Mouse (Mus musculus) embryonic facial prominence, embryonic 10.5 days (tissue): ENCODE data around the gene Clasp2. TPM values are rescaled to one million over a fixed set of nuclear protein-coding genes. Genes with fewer than 3 reads are reported as not detected.

Experiments used
- DNase-seq: peaks from one replicate; pipeline ENCODE4 v3.0.0-alpha.2; 2017; ENCODE audit warnings: low spot score
- H3K27ac ChIP-seq: fragments of 300-500 bp; sonication (generic); replicated peaks from 2 replicates; pipeline ENCODE4 v1.5.1; 2016; ENCODE audit warnings: mild to moderate bottlenecking
- H3K27me3 ChIP-seq: fragments of 300-500 bp; sonication (generic); replicated peaks from 2 replicates; pipeline ENCODE4 v1.6.1; 2016; ENCODE audit warnings: low read depth, mild to moderate bottlenecking; ENCODE audit not compliant: poor library complexity, severe bottlenecking
- H3K36me3 ChIP-seq: fragments of 300-500 bp; sonication (generic); replicated peaks from 2 replicates; pipeline ENCODE4 v1.6.1; 2016; ENCODE audit warnings: mild to moderate bottlenecking, moderate library complexity
- H3K4me1 ChIP-seq: fragments of 300-500 bp; sonication (generic); 2 replicates; pipeline ENCODE4 v1.6.1; 2016
- H3K4me3 ChIP-seq: fragments of 300-500 bp; sonication (generic); 2 replicates; pipeline ENCODE4 v1.5.1; 2016; ENCODE audit warnings: mild to moderate bottlenecking, moderate library complexity
- H3K9me3 ChIP-seq: fragments of 300-500 bp; sonication (generic); 2 replicates; pipeline ENCODE4 v1.6.1; 2016; ENCODE audit warnings: mild to moderate bottlenecking
- WGBS: fragments of 180-500 bp; shearing (Covaris S2); methylation state at CpG from one replicate; pipeline ENCODE4 v1.1.7; 2016; 5-methylcytosine and 5-hydroxymethylcytosine counted together
- polyA plus RNA-seq: library from polyadenylated mRNA; unstranded; fragments of >200 nt; fragmentation: Nextera tagmentation; extraction: Ambion mirVana; gene quantifications from 2 replicates; pipeline ENCODE4 v1.2.1, GENCODE M21; 2016

The Clasp2 gene
- polyA plus RNA-seq, 1 experiment from 2014 or later, result 34.3 TPM

- no peak for DNase-seq
- H3K4me1 ChIP-seq, result no peaks in the 10 kb centered on the region
- no peak overlapping the region for H3K27ac ChIP-seq
- 91% methylated on average over 18 of the region's 18 CpGs for WGBS
- no peaks in the 10 kb centered on the region for H3K36me3 ChIP-seq
- H3K4me3 ChIP-seq, result no peak overlapping the region
- no peaks in the 10 kb centered on the region for H3K27me3 ChIP-seq
- no peaks in the 10 kb centered on the region for H3K9me3 ChIP-seq
Measured at GRCm38 (mm10) chr9:113726991-113727680, 14.1 kb upstream of the Clasp2 start.

GRCm38 (mm10) chr9:113731540-113731939 lies 9.7 kb upstream of the Clasp2 start:
- no peaks in the 10 kb centered on the region for H3K27me3 ChIP-seq
- H3K4me1 ChIP-seq, result peaks cover 3% of the 10 kb centered on the region; the same call in 1 of the 2 replicates
- no peak for DNase-seq
- H3K9me3 ChIP-seq, result no peaks in the 10 kb centered on the region
- 93% methylated on average over 3 of the region's 3 CpGs for WGBS
- H3K36me3 ChIP-seq, result no peaks in the 10 kb centered on the region
- H3K27ac ChIP-seq, result no peak overlapping the region
- no peak overlapping the region for H3K4me3 ChIP-seq

- Histone ChIP-seq H3K4me1 (peaks cover 12% of the 10 kb centered on the region), H3K9me3 (no peaks in the 10 kb centered on the region), H3K27me3 (no peaks in the 10 kb centered on the region), H3K36me3 (no peaks in the 10 kb centered on the region), H3K4me3 (no peak overlapping the region), H3K27ac (no peak overlapping the region)
- no peak for DNase-seq
Measured at GRCm38 (mm10) chr9:113735920-113736319, 5.4 kb upstream of the Clasp2 start.

- 66% methylated on average over 9 of the region's 9 CpGs for WGBS
Measured at GRCm38 (mm10) chr9:113738021-113738420, 3.3 kb upstream of the Clasp2 start.

GRCm38 (mm10) chr9:113738941-113739340 lies 2.3 kb upstream of the Clasp2 start:
- Histone ChIP-seq H3K4me3 (no peak overlapping the region), H3K27me3 (no peaks in the 10 kb centered on the region), H3K36me3 (no peaks in the 10 kb centered on the region), H3K9me3 (no peaks in the 10 kb centered on the region), H3K4me1 (peaks cover 25% of the 10 kb centered on the region), H3K27ac (no peak overlapping the region)
- no peak for DNase-seq
- 85% methylated on average over 6 of the region's 6 CpGs for WGBS

More at GRCm38 (mm10) chr9:113738021-113738420, 3.3 kb upstream of the Clasp2 start:
- peaks cover 20% of the 10 kb centered on the region for H3K4me1 ChIP-seq
- H3K9me3 ChIP-seq, result no peaks in the 10 kb centered on the region
- DNase-seq, result no peak
- no peak overlapping the region for H3K4me3 ChIP-seq
- no peak overlapping the region for H3K27ac ChIP-seq
- H3K36me3 ChIP-seq, result no peaks in the 10 kb centered on the region
- H3K27me3 ChIP-seq, result no peaks in the 10 kb centered on the region

- Histone ChIP-seq H3K9me3 (no peaks in the 10 kb centered on the region), H3K27ac (peak overlapping the region; percentile 95), H3K27me3 (no peaks in the 10 kb centered on the region), H3K4me3 (peak overlapping the region; percentile 93), H3K4me1 (peaks cover 23% of the 10 kb centered on the region), H3K36me3 (no peaks in the 10 kb centered on the region)
- DNase-seq, result peak; percentile 77
- under 1% methylated on average over 64 of the region's 64 CpGs for WGBS
Measured at GRCm38 (mm10) chr9:113741637-113742137, 414 bp downstream of the Clasp2 start.

- no peaks in the 10 kb centered on the region for H3K9me3 ChIP-seq
- DNase-seq, result peak; percentile 25
- H3K27me3 ChIP-seq, result no peaks in the 10 kb centered on the region
- peak overlapping the region; percentile 95; the same call in 1 of the 2 replicates for H3K27ac ChIP-seq
- H3K4me3 ChIP-seq, result peak overlapping the region; percentile 93
- peaks cover 23% of the 10 kb centered on the region for H3K4me1 ChIP-seq
- WGBS, result 7% methylated on average over 17 of the region's 17 CpGs
- H3K36me3 ChIP-seq, result no peaks in the 10 kb centered on the region
Measured at GRCm38 (mm10) chr9:113742361-113742794, 1.1 kb downstream of the Clasp2 start.

- Histone ChIP-seq H3K4me3 (peak overlapping the region; percentile 93; the same call in 1 of the 2 replicates), H3K9me3 (no peaks in the 10 kb centered on the region)
- WGBS, result 72% methylated on average over 3 of the region's 3 CpGs
Measured at GRCm38 (mm10) chr9:113743291-113743690, 2.0 kb downstream of the Clasp2 start.

GRCm38 (mm10) chr9:113749356-113749755 lies 8.1 kb downstream of the Clasp2 start:
- WGBS, result 91% methylated on average over 7 of the region's 7 CpGs

More at GRCm38 (mm10) chr9:113743291-113743690, 2.0 kb downstream of the Clasp2 start:
- H3K4me1 ChIP-seq, result peaks cover 23% of the 10 kb centered on the region
- DNase-seq, result no peak
- H3K27ac ChIP-seq, result no peak overlapping the region
- H3K27me3 ChIP-seq, result no peaks in the 10 kb centered on the region
- no peaks in the 10 kb centered on the region for H3K36me3 ChIP-seq

GRCm38 (mm10) chr9:113755888-113756719 lies 14.8 kb downstream of the Clasp2 start:
- no peaks in the 10 kb centered on the region for H3K4me1 ChIP-seq
- H3K27ac ChIP-seq, result no peak overlapping the region
- H3K36me3 ChIP-seq, result peaks cover 24% of the 10 kb centered on the region
- peaks cover 10% of the 10 kb centered on the region; the same call in 1 of the 2 replicates for H3K9me3 ChIP-seq
- 93% methylated on average over 15 of the region's 15 CpGs for WGBS
- no peaks in the 10 kb centered on the region for H3K27me3 ChIP-seq
- DNase-seq, result no peak
- no peak overlapping the region for H3K4me3 ChIP-seq

More at GRCm38 (mm10) chr9:113749356-113749755, 8.1 kb downstream of the Clasp2 start:
- Histone ChIP-seq H3K27me3 (no peaks in the 10 kb centered on the region), H3K36me3 (peaks cover 10% of the 10 kb centered on the region), H3K9me3 (no peaks in the 10 kb centered on the region), H3K27ac (no peak overlapping the region), H3K4me3 (no peak overlapping the region), H3K4me1 (no peaks in the 10 kb centered on the region)
- no peak for DNase-seq

- H3K36me3 ChIP-seq, result peaks cover 38% of the 10 kb centered on the region
- no peak overlapping the region for H3K27ac ChIP-seq
- H3K27me3 ChIP-seq, result no peaks in the 10 kb centered on the region
- no peak overlapping the region for H3K4me3 ChIP-seq
- DNase-seq, result no peak
- 96% methylated on average over 10 of the region's 10 CpGs for WGBS
- peaks cover 10% of the 10 kb centered on the region; the same call in 1 of the 2 replicates for H3K9me3 ChIP-seq
- H3K4me1 ChIP-seq, result no peaks in the 10 kb centered on the region
Measured at GRCm38 (mm10) chr9:113758472-113758871, 17.2 kb downstream of the Clasp2 start.

GRCm38 (mm10) chr9:113759684-113760083 lies 18.4 kb downstream of the Clasp2 start:
- H3K27ac ChIP-seq, result no peak overlapping the region
- DNase-seq, result no peak
- WGBS, result 94% methylated on average over 1 of the region's 1 CpGs
- H3K9me3 ChIP-seq, result peaks cover 10% of the 10 kb centered on the region; the same call in 1 of the 2 replicates
- no peak overlapping the region for H3K4me3 ChIP-seq
- no peaks in the 10 kb centered on the region for H3K4me1 ChIP-seq
- peaks cover 50% of the 10 kb centered on the region for H3K36me3 ChIP-seq
- H3K27me3 ChIP-seq, result no peaks in the 10 kb centered on the region
